Mouse (Mus musculus) thymus, postnatal 36 days (tissue): Measurements from ENCODE around the gene Kank4.

Experiments
- DNase-seq, 2 experiments: peaks; one replicate each; pipeline ENCODE4 v3.0.0; 2022; ENCODE audit warnings: mixed read lengths in 2 of 2

Gene Kank4

DNA sequence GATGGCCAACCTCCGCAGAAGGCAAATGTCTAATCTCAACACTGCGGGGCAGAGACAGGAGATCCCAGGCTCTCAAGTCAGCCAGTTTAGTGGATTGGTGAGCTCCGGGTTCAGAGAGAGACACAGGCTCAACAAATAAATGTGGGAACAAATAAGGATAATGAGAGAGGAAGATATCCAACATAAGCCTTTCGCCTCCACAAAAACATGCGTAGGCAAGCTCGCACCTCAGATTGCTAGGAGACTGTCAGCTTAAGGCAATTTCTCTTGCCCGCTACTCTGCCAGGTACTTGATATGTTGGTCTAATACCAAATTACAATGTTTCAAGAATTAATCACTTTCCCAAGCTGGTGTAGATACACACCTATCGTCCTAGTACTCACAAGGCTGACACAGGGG, 106.4 kb downstream of the Kank4 start:
- DNase-seq = no peak
